ENCODE assay signal across 18 mouse cellular contexts in the genomic region with DNA sequence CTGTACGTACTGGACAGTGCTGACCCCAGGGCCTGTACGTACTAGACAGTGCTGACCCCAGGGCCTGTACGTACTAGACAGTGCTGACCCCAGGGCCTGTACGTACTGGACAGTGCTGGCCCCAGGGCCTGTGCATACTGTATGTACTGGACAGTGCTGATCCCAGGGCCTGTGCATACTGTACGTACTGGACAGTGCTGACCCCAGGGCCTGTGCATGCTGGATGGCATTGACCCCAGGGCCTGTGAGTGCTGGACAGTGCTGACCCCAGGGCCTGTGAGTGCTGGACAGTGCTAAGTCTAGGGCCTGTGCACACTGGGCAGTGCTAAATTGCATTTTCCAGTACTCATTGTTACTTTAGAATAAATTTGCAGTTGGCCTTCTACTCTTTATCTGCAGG. TPM values are rescaled to one million over a fixed set of nuclear protein-coding genes. Genes with fewer than 3 reads are reported as not detected.
A peak's percentile ranks its signal among the peaks of the same experiment; 100 is the strongest.
DNase-seq lines count a peak whose midpoint lies in the region; ATAC-seq and TF ChIP-seq lines count a peak whose summit lies in the region.
"Had no signal": no experiment of that assay in that cellular context is flagged by ENCODE, and none has a peak within 500 bp of the region (broad histone marks: within the 10 kb centered on the region; RNA-seq: fewer than 3 reads in every experiment).

No protein-coding gene starts in this region.

- ATAC-seq in liver, embryonic 11.5 days (replicated peaks; ENCODE audit: low FRiP score) = peak; percentile 26; the same call in 1 of the 2 replicates
- no peak for ATAC-seq in liver, postnatal 0 days
- ATAC-seq in hindbrain, embryonic 14.5 days (ENCODE audit: low FRiP score) = peak; percentile 42; the same call in 1 of the 2 replicates
- ATAC-seq in midbrain, embryonic 14.5 days (ENCODE audit: low FRiP score, low TSS enrichment) = 0 out of 2 replicates have a peak, but pooled peaks have one; percentile 20
- ATAC-seq: forebrain, embryonic 16.5 days; intestine, postnatal 0 days; lung, postnatal 0 days had no signal

- TF ChIP-seq CTCF in liver, postnatal 0 days (IDR thresholded peaks at IDR 0.05; ENCODE audit: low read depth) = no peak

- H3K4me3 ChIP-seq in heart, embryonic 10.5 days = no peak overlapping the region
- no peak overlapping the region for H3K4me3 ChIP-seq in liver, embryonic 11.5 days (ENCODE audit: low read depth, low read length)
- no peak overlapping the region for H3K4me3 ChIP-seq in liver, postnatal 0 days (ENCODE audit: low read depth, low read length)
- H3K4me3 ChIP-seq in hindbrain, embryonic 14.5 days (replicated peaks; ENCODE audit: low read length) = no peak overlapping the region
- no peak overlapping the region for H3K4me3 ChIP-seq in midbrain, embryonic 14.5 days (replicated peaks; ENCODE audit: low read depth, low read length)

- no peaks in the 10 kb centered on the region for H3K36me3 ChIP-seq in heart, embryonic 10.5 days
- H3K36me3 ChIP-seq in liver, embryonic 11.5 days (ENCODE audit: control insufficient read depth, insufficient read depth, low read length) = no peaks in the 10 kb centered on the region
- no peaks in the 10 kb centered on the region for H3K36me3 ChIP-seq in liver, postnatal 0 days (replicated peaks; ENCODE audit: insufficient read depth, low read length)
- H3K36me3 ChIP-seq in hindbrain, embryonic 14.5 days (replicated peaks; ENCODE audit: control insufficient read depth, insufficient read depth) = no peaks in the 10 kb centered on the region; the same call in 1 of the 2 replicates
- H3K36me3 ChIP-seq in midbrain, embryonic 14.5 days (ENCODE audit: control insufficient read depth, insufficient read depth, low read length) = no peaks in the 10 kb centered on the region

- peak; percentile 35 for DNase-seq in heart, embryonic 10.5 days (ENCODE audit: low spot score)
- DNase-seq in heart, postnatal 25 days (ENCODE audit: low spot score) = no peak
- no peak for DNase-seq in liver, embryonic 11.5 days (ENCODE audit: low spot score)
- DNase-seq in liver, postnatal 0 days = no peak
- no peak for DNase-seq in hindbrain, embryonic 14.5 days (ENCODE audit: low spot score)
- no peak for DNase-seq in midbrain, embryonic 14.5 days
- DNase-seq in T-cell, adult 2 months (ENCODE audit: low spot score) = no peak
- no peak for DNase-seq in ovary, postnatal 36 days (ENCODE audit: low spot score)
- DNase-seq: adrenal gland, adult 8-10 months; cerebellum, adult 11-12 months; cerebellum, postnatal 25 days; kidney, postnatal 14 days; right cerebral cortex, adult 18-20 months; thymus, adult 18-20 months had no signal

- intact Hi-C loops in heart, postnatal 25 days (cut with DNase I) = no loop called here

- WGBS in heart, embryonic 10.5 days = 89% methylated on average over 5 of the region's 5 CpGs
- 87% methylated on average over 5 of the region's 5 CpGs for WGBS in liver, embryonic 11.5 days
- WGBS in liver, postnatal 0 days (ENCODE audit: insufficient replicate concordance) = 81% methylated on average over 5 of the region's 5 CpGs
- 86% methylated on average over 5 of the region's 5 CpGs for WGBS in hindbrain, embryonic 14.5 days
- WGBS in midbrain, embryonic 14.5 days = 92% methylated on average over 5 of the region's 5 CpGs

- TF ChIP-seq EP300 in liver, postnatal 0 days (IDR thresholded peaks at IDR 0.05; ENCODE audit: low read depth) = no peak

- no peak overlapping the region for H3K4me2 ChIP-seq in liver, embryonic 11.5 days
- H3K4me2 ChIP-seq in liver, postnatal 0 days (ENCODE audit: low read depth, low read length) = no peak overlapping the region
- H3K4me2 ChIP-seq in hindbrain, embryonic 14.5 days (replicated peaks) = no peak overlapping the region
- H3K4me2 ChIP-seq in midbrain, embryonic 14.5 days (ENCODE audit: low read length) = no peak overlapping the region

- no peaks in the 10 kb centered on the region for H3K9me3 ChIP-seq in heart, embryonic 10.5 days
- H3K9me3 ChIP-seq in liver, embryonic 11.5 days (ENCODE audit: control insufficient read depth, low read length) = no peaks in the 10 kb centered on the region
- H3K9me3 ChIP-seq in liver, postnatal 0 days (ENCODE audit: low read length) = no peaks in the 10 kb centered on the region
- no peaks in the 10 kb centered on the region for H3K9me3 ChIP-seq in hindbrain, embryonic 14.5 days (ENCODE audit: control insufficient read depth, low read length)
- no peaks in the 10 kb centered on the region for H3K9me3 ChIP-seq in midbrain, embryonic 14.5 days (ENCODE audit: control insufficient read depth, low read length)

- no peaks in the 10 kb centered on the region for H3K27me3 ChIP-seq in heart, embryonic 10.5 days (ENCODE audit: insufficient read depth, poor library complexity, severe bottlenecking)
- no peaks in the 10 kb centered on the region for H3K27me3 ChIP-seq in liver, embryonic 11.5 days (replicated peaks; ENCODE audit: control insufficient read depth, insufficient read depth, low read length)
- H3K27me3 ChIP-seq in liver, postnatal 0 days (ENCODE audit: insufficient read depth, low read length) = no peaks in the 10 kb centered on the region
- H3K27me3 ChIP-seq in hindbrain, embryonic 14.5 days (ENCODE audit: control insufficient read depth, insufficient read depth, low read length) = no peaks in the 10 kb centered on the region
- H3K27me3 ChIP-seq in midbrain, embryonic 14.5 days (ENCODE audit: control insufficient read depth, insufficient read depth, low read length) = no peaks in the 10 kb centered on the region
- H3K27me3 ChIP-seq: CH12.LX had no signal

- H3K4me1 ChIP-seq in heart, embryonic 10.5 days = peaks cover 44% of the 10 kb centered on the region
- H3K4me1 ChIP-seq in liver, embryonic 11.5 days (replicated peaks; ENCODE audit: control insufficient read depth, insufficient read depth, low read length) = no peaks in the 10 kb centered on the region
- peaks cover 7% of the 10 kb centered on the region; the same call in 1 of the 2 replicates for H3K4me1 ChIP-seq in liver, postnatal 0 days (ENCODE audit: insufficient read depth)
- peaks cover 31% of the 10 kb centered on the region for H3K4me1 ChIP-seq in hindbrain, embryonic 14.5 days (replicated peaks; ENCODE audit: control insufficient read depth, insufficient read depth, low read length)
- H3K4me1 ChIP-seq in midbrain, embryonic 14.5 days (ENCODE audit: control insufficient read depth, insufficient read depth, low read length) = peaks cover 9% of the 10 kb centered on the region

- no peak overlapping the region for H3K27ac ChIP-seq in heart, embryonic 10.5 days
- no peak overlapping the region for H3K27ac ChIP-seq in liver, embryonic 11.5 days (ENCODE audit: low read depth, low read length)
- H3K27ac ChIP-seq in liver, postnatal 0 days (ENCODE audit: low read depth) = no peak overlapping the region
- H3K27ac ChIP-seq in hindbrain, embryonic 14.5 days = no peak overlapping the region
- H3K27ac ChIP-seq in midbrain, embryonic 14.5 days (replicated peaks; ENCODE audit: low read depth, low read length) = no peak overlapping the region

- H3K9ac ChIP-seq in liver, embryonic 11.5 days (ENCODE audit: low read depth, low read length) = no peak overlapping the region
- no peak overlapping the region for H3K9ac ChIP-seq in liver, postnatal 0 days (replicated peaks)
- no peak overlapping the region for H3K9ac ChIP-seq in hindbrain, embryonic 14.5 days
- no peak overlapping the region for H3K9ac ChIP-seq in midbrain, embryonic 14.5 days (replicated peaks; ENCODE audit: low read length)

RNA-seq across cellular contexts. Expression of a gene that starts 31.3 kb away (rescaled TPM):
- polyA plus RNA-seq in heart, embryonic 10.5 days (2016; fragmentation: Nextera tagmentation; extraction: Ambion mirVana) = 13.5 and 17.6 TPM in 2 replicates
- total RNA-seq in heart, postnatal 25 days (2021) = 10 to 100 TPM; 24.0 to 24.4 TPM
- 9.9 TPM in 2 replicates for polyA plus RNA-seq in liver, embryonic 11.5 days (2014; fragmentation: Nextera tagmentation; extraction: Ambion mirVana)
- 5.5 and 5.9 TPM in 2 replicates for polyA plus RNA-seq in liver, postnatal 0 days (2015; fragmentation: Nextera tagmentation; extraction: Ambion mirVana)
- 38.2 and 40.7 TPM in 2 replicates for polyA plus RNA-seq in hindbrain, embryonic 14.5 days (2014; fragmentation: Nextera tagmentation; extraction: Ambion mirVana)
- polyA plus RNA-seq in midbrain, embryonic 14.5 days (2014; fragmentation: Nextera tagmentation; extraction: Ambion mirVana) = 32.1 and 39.7 TPM in 2 replicates
